Mouse (Mus musculus) ES-E14 (cell line): Measurements from ENCODE around the gene Rab5if.

ENCODE experiments used
- CHD2 ChIP-seq: IDR thresholded peaks from 2 replicates; pipeline ENCODE4 v1.6.1; 2014; ENCODE audit warnings: mild to moderate bottlenecking, low read depth, low read length, inconsistent platforms
- HCFC1 ChIP-seq: IDR thresholded peaks from 2 replicates; pipeline ENCODE4 v1.6.1; 2012; ENCODE audit warnings: low read length, inconsistent platforms, borderline replicate concordance; ENCODE audit not compliant: insufficient read depth
- MAFK ChIP-seq: IDR thresholded peaks from 2 replicates; pipeline ENCODE4 v1.6.1; 2014; ENCODE audit warnings: mild to moderate bottlenecking, low read depth, low read length, inconsistent platforms; ENCODE audit not compliant: insufficient read depth
- ZC3H11A ChIP-seq: IDR thresholded peaks from 2 replicates; pipeline ENCODE4 v1.6.1; 2012; ENCODE audit warnings: low read depth, mild to moderate bottlenecking, inconsistent platforms, low read length, borderline replicate concordance
- ZNF384 ChIP-seq: IDR thresholded peaks from 2 replicates; pipeline ENCODE4 v1.6.1; 2012; ENCODE audit warnings: low read depth, low read length, inconsistent platforms

GRCm38 (mm10) chr2:156882431-156883001 is 19.6 kb downstream of the Rab5if start:
- TF ChIP-seq ZC3H11A: no peak
- no peak for TF ChIP-seq ZNF384
- TF ChIP-seq HCFC1: no peak
- TF ChIP-seq MAFK: no peak
- TF ChIP-seq CHD2: no peak
